Mouse (Mus musculus): ENCODE results near the gene Nrbp1. TPM values are rescaled to one million over a fixed set of nuclear protein-coding genes. Genes with fewer than 3 reads are reported as not detected.

Nrbp1 gene
- polyA plus RNA-seq, 1 experiment: 18.7 TPM

- no peak for TF ChIP-seq GATA1 (IDR thresholded peaks at IDR 0.05; ENCODE audit: low read length)
Observed at GRCm38 (mm10) chr5:31250716-31251115, 10.1 kb downstream of the Nrbp1 start.

- TF ChIP-seq GATA1 (IDR thresholded peaks at IDR 0.05; ENCODE audit: low read length): no peak
Observed at GRCm38 (mm10) chr5:31251541-31252101, 11.0 kb downstream of the Nrbp1 start, which contains the start of gene Krtcap3. Gene Krtcap3 (plus strand): TSS chr5:31251691.

GRCm38 (mm10) chr5:31252151-31252550 lies 11.5 kb downstream of the Nrbp1 start:
- TF ChIP-seq GATA1 (IDR thresholded peaks at IDR 0.05; ENCODE audit: low read length): no peak

GRCm38 (mm10) chr5:31252795-31253545 lies 12.3 kb downstream of the Nrbp1 start:
- no peak for TF ChIP-seq GATA1 (IDR thresholded peaks at IDR 0.05; ENCODE audit: low read length)

GRCm38 (mm10) chr5:31253806-31254205 lies 13.1 kb downstream of the Nrbp1 start:
- TF ChIP-seq GATA1 (IDR thresholded peaks at IDR 0.05; ENCODE audit: low read length): no peak

- no peak for TF ChIP-seq GATA1 (IDR thresholded peaks at IDR 0.05; ENCODE audit: low read length)
Observed at GRCm38 (mm10) chr5:31254452-31254851, 13.8 kb downstream of the Nrbp1 start.

- no peak for TF ChIP-seq GATA1 (IDR thresholded peaks at IDR 0.05; ENCODE audit: low read length)
Observed at GRCm38 (mm10) chr5:31254901-31255300, 14.2 kb downstream of the Nrbp1 start.

GRCm38 (mm10) chr5:31255381-31255780 lies 14.7 kb downstream of the Nrbp1 start:
- no peak for TF ChIP-seq GATA1 (IDR thresholded peaks at IDR 0.05; ENCODE audit: low read length)

- TF ChIP-seq GATA1 (IDR thresholded peaks at IDR 0.05; ENCODE audit: low read length): no peak
Observed at GRCm38 (mm10) chr5:31255971-31256370, 15.3 kb downstream of the Nrbp1 start.

GRCm38 (mm10) chr5:31257616-31258015 lies 17.0 kb downstream of the Nrbp1 start:
- TF ChIP-seq GATA1 (IDR thresholded peaks at IDR 0.05; ENCODE audit: low read length): no peak

- no peak for TF ChIP-seq GATA1 (IDR thresholded peaks at IDR 0.05; ENCODE audit: low read length)
Observed at GRCm38 (mm10) chr5:31266101-31266500, 25.4 kb downstream of the Nrbp1 start.

- no peak for TF ChIP-seq GATA1 (IDR thresholded peaks at IDR 0.05; ENCODE audit: low read length)
Observed at GRCm38 (mm10) chr5:31267686-31268085, 27.0 kb downstream of the Nrbp1 start.

GRCm38 (mm10) chr5:31273018-31273417 lies 32.4 kb downstream of the Nrbp1 start:
- TF ChIP-seq GATA1 (IDR thresholded peaks at IDR 0.05; ENCODE audit: low read length): no peak

- no peak for TF ChIP-seq GATA1 (IDR thresholded peaks at IDR 0.05; ENCODE audit: low read length)
Observed at GRCm38 (mm10) chr5:31279245-31279988, 38.8 kb downstream of the Nrbp1 start.

GRCm38 (mm10) chr5:31288225-31288624 lies 47.6 kb downstream of the Nrbp1 start:
- no peak for TF ChIP-seq GATA1 (IDR thresholded peaks at IDR 0.05; ENCODE audit: low read length)

GRCm38 (mm10) chr5:31288655-31289054 lies 48.0 kb downstream of the Nrbp1 start:
- TF ChIP-seq GATA1 (IDR thresholded peaks at IDR 0.05; ENCODE audit: low read length): no peak

All from G1E-ER4 (cell line).